ENCODE assay signal across 8 mouse cellular contexts in genomic region chr14:40964881-40965280, GRCm38 (mm10). TPM values are rescaled to one million over a fixed set of nuclear protein-coding genes. Genes with fewer than 3 reads are reported as not detected.
A peak's percentile ranks its signal among the peaks of the same experiment; 100 is the strongest.
DNase-seq lines count a peak whose midpoint lies in the region; ATAC-seq lines count a peak whose summit lies in the region.

No protein-coding gene starts in this region.

- peaks cover 39% of the 10 kb centered on the region for H3K4me1 ChIP-seq in lung, embryonic 16.5 days (replicated peaks; ENCODE audit: control insufficient read depth, insufficient read depth, low read length)
- H3K4me1 ChIP-seq in forebrain, embryonic 13.5 days, result peaks cover 59% of the 10 kb centered on the region
- H3K4me1 ChIP-seq in neural tube, embryonic 15.5 days, result peaks cover 42% of the 10 kb centered on the region

- no peak for DNase-seq in lung, postnatal 36 days
- peak; percentile 63 to 70 for DNase-seq in kidney, postnatal 36 days
- DNase-seq in cerebellum, postnatal 36 days, result no peak
- DNase-seq in cerebellum, adult 9-10 months, result no peak
- DNase-seq in right cerebral cortex, postnatal 14 days, result no peak

- H3K36me3 ChIP-seq in lung, embryonic 16.5 days (ENCODE audit: control insufficient read depth, insufficient read depth, low read length), result no peaks in the 10 kb centered on the region
- no peaks in the 10 kb centered on the region for H3K36me3 ChIP-seq in forebrain, embryonic 13.5 days (ENCODE audit: poor library complexity, severe bottlenecking)
- no peaks in the 10 kb centered on the region for H3K36me3 ChIP-seq in neural tube, embryonic 15.5 days

- H3K4me3 ChIP-seq in lung, embryonic 16.5 days (ENCODE audit: low read length), result peak overlapping the region; percentile 85
- peak overlapping the region; percentile 91 for H3K4me3 ChIP-seq in forebrain, embryonic 13.5 days
- peak overlapping the region; percentile 73 for H3K4me3 ChIP-seq in neural tube, embryonic 15.5 days (replicated peaks)

- H3K4me2 ChIP-seq in lung, embryonic 16.5 days (ENCODE audit: low read depth, low read length), result peak overlapping the region; percentile 84
- peak overlapping the region; percentile 91 for H3K4me2 ChIP-seq in forebrain, embryonic 13.5 days
- H3K4me2 ChIP-seq in neural tube, embryonic 15.5 days, result peak overlapping the region; percentile 88

- no peak for ATAC-seq in lung, embryonic 16.5 days (ENCODE audit: low read depth)
- ATAC-seq in forebrain, embryonic 13.5 days, result no peak
- ATAC-seq in neural tube, embryonic 15.5 days (ENCODE audit: low FRiP score), result no peak

- no peaks in the 10 kb centered on the region for H3K9me3 ChIP-seq in lung, embryonic 16.5 days (ENCODE audit: control insufficient read depth, low read length)
- no peaks in the 10 kb centered on the region for H3K9me3 ChIP-seq in forebrain, embryonic 13.5 days (replicated peaks)
- no peaks in the 10 kb centered on the region for H3K9me3 ChIP-seq in neural tube, embryonic 15.5 days (replicated peaks)

- no peak overlapping the region for H3K27ac ChIP-seq in lung, embryonic 16.5 days (ENCODE audit: low read length)
- no peak overlapping the region for H3K27ac ChIP-seq in forebrain, embryonic 13.5 days
- H3K27ac ChIP-seq in neural tube, embryonic 15.5 days (replicated peaks), result no peak overlapping the region

- H3K27me3 ChIP-seq in lung, embryonic 16.5 days (ENCODE audit: control insufficient read depth, insufficient read depth, low read depth, low read length), result no peaks in the 10 kb centered on the region
- no peaks in the 10 kb centered on the region for H3K27me3 ChIP-seq in forebrain, embryonic 13.5 days
- no peaks in the 10 kb centered on the region for H3K27me3 ChIP-seq in neural tube, embryonic 15.5 days (replicated peaks)

- H3K9ac ChIP-seq in lung, embryonic 16.5 days (ENCODE audit: low read length), result peak overlapping the region; percentile 95
- peak overlapping the region; percentile 92 for H3K9ac ChIP-seq in forebrain, embryonic 13.5 days
- 0 out of 2 replicates have a peak overlapping the region, but pooled peaks have one; percentile 20 for H3K9ac ChIP-seq in neural tube, embryonic 15.5 days (replicated peaks)

RNA-seq across cellular contexts. Expression of gene Tspan14, which starts 1.7 kb away (rescaled TPM):
- 104 TPM in 2 replicates for polyA plus RNA-seq in lung, embryonic 16.5 days (2015; fragmentation: Nextera tagmentation; extraction: Ambion mirVana)
- 84.1 and 88.2 TPM in 2 replicates for polyA plus RNA-seq in forebrain, embryonic 13.5 days (2015; fragmentation: Nextera tagmentation; extraction: Ambion mirVana)
- polyA plus RNA-seq in neural tube, embryonic 15.5 days (2015; fragmentation: Nextera tagmentation; extraction: Ambion mirVana), result 45.5 and 53.0 TPM in 2 replicates

RNA-seq across cellular contexts. Expression of gene Fam213a, which starts 48.7 kb away (rescaled TPM):
- 131 and 132 TPM in 2 replicates for polyA plus RNA-seq in lung, embryonic 16.5 days (2015; fragmentation: Nextera tagmentation; extraction: Ambion mirVana)
- polyA plus RNA-seq in forebrain, embryonic 13.5 days (2015; fragmentation: Nextera tagmentation; extraction: Ambion mirVana), result 49.7 and 57.8 TPM in 2 replicates
- polyA plus RNA-seq in neural tube, embryonic 15.5 days (2015; fragmentation: Nextera tagmentation; extraction: Ambion mirVana), result 93.2 and 96.7 TPM in 2 replicates

Comparison
In these comparisons a context has a peak if more than half of its experiments do, and no peak if none do; other contexts are left out.
1. H3K9ac ChIP-seq: peak in every context shown above with its lines; median percentile 95 in lung, embryonic 16.5 days; 92 in forebrain, embryonic 13.5 days; 20 in neural tube, embryonic 15.5 days.
2. DNase-seq: peak in kidney, postnatal 36 days (2 of 2); none in lung, postnatal 36 days (single experiment), cerebellum, postnatal 36 days (0 of 2), cerebellum, adult 9-10 months (single experiment) and right cerebral cortex, postnatal 14 days (single experiment).
3. Peak in every context shown above with its lines, with median percentiles within 50 percentile points of each other: H3K4me2 ChIP-seq and H3K4me3 ChIP-seq.